Mouse (Mus musculus) midbrain, embryonic 11.5 days (tissue): ENCODE measurements around the gene Cys1. TPM values are rescaled to one million over a fixed set of nuclear protein-coding genes. Genes with fewer than 3 reads are reported as not detected.

ENCODE experiments used
- ATAC-seq: fragments of 200-750 bp; cut with Nextera tagmentation; 2 replicates; pipeline ENCODE4 v1.8.0; 2017; ENCODE audit warnings: moderate TSS enrichment, moderate library complexity; ENCODE audit not compliant: low FRiP score
- DNase-seq: peaks from one replicate; pipeline ENCODE4 v3.0.0; 2015; ENCODE audit warnings: low spot score; ENCODE audit errors: missing footprints
- H3K27ac ChIP-seq: fragments of 300-500 bp; sonication (generic); 2 replicates; pipeline ENCODE4 v1.5.1; 2014; ENCODE audit warnings: low read depth, low read length
- H3K27me3 ChIP-seq: fragments of 300-500 bp; sonication (generic); 2 replicates; pipeline ENCODE4 v1.6.1; 2014; ENCODE audit warnings: mild to moderate bottlenecking, low read length, moderate library complexity, mixed read lengths; ENCODE audit not compliant: control insufficient read depth, insufficient read depth
- H3K36me3 ChIP-seq: fragments of 300-500 bp; sonication (generic); 2 replicates; pipeline ENCODE4 v1.6.1; 2014; ENCODE audit warnings: mild to moderate bottlenecking, low read length, moderate library complexity, mixed read lengths; ENCODE audit not compliant: control insufficient read depth, insufficient read depth
- H3K4me1 ChIP-seq: fragments of 300-500 bp; sonication (generic); 2 replicates; pipeline ENCODE4 v1.6.1; 2014; ENCODE audit warnings: low read length; ENCODE audit not compliant: control insufficient read depth, insufficient read depth
- H3K4me2 ChIP-seq: fragments of 300-500 bp; sonication (generic); 2 replicates; pipeline ENCODE4 v1.6.1; 2014; ENCODE audit warnings: mild to moderate bottlenecking, moderate library complexity
- H3K4me3 ChIP-seq: fragments of 300-500 bp; sonication (generic); 2 replicates; pipeline ENCODE4 v1.5.1; 2014; ENCODE audit warnings: low read depth, low read length
- H3K9ac ChIP-seq: fragments of 300-500 bp; sonication (generic); 2 replicates; pipeline ENCODE4 v1.6.1; 2014; ENCODE audit warnings: low read length
- H3K9me3 ChIP-seq: fragments of 300-500 bp; sonication (generic); 2 replicates; pipeline ENCODE4 v1.6.1; 2016; ENCODE audit warnings: low read length; ENCODE audit not compliant: control insufficient read depth
- WGBS: fragments of 180-500 bp; shearing (Covaris S2); extraction: QIAGEN DNeasy Blood & Tissue Kit; methylation state at CpG from one replicate; pipeline ENCODE4 v1.1.7; 2014; 5-methylcytosine and 5-hydroxymethylcytosine counted together
- polyA plus RNA-seq: library from polyadenylated mRNA; unstranded; fragments of >200 nt; fragmentation: Nextera tagmentation; extraction: Ambion mirVana; gene quantifications from 2 replicates; pipeline ENCODE4 v1.2.1, GENCODE M21; 2014

Gene Cys1
- 0.57 and 1.7 TPM in 2 replicates for polyA plus RNA-seq

GRCm38 (mm10) chr12:24681286-24682023, at the start of gene Cys1:
Gene Cys1 (minus strand): TSS chr12:24681813.
- H3K4me3 ChIP-seq: peak within 1 kb of the TSS; percentile 53
- ATAC-seq (peak; percentile 40; the same call in 1 of the 2 replicates), DNase-seq (no peak)
- 2% methylated on average over 20 of the region's 20 CpGs for WGBS
- no peaks in the 10 kb centered on the region for H3K36me3 ChIP-seq
- no peak within 1 kb of the TSS for H3K27ac ChIP-seq
- peaks cover 19% of the 10 kb centered on the region for H3K27me3 ChIP-seq
- no peaks in the 10 kb centered on the region for H3K9me3 ChIP-seq
- peak within 1 kb of the TSS; percentile 77 for H3K9ac ChIP-seq
- H3K4me1 ChIP-seq: peaks cover 5% of the 10 kb centered on the region
- peak within 1 kb of the TSS; percentile 91 for H3K4me2 ChIP-seq

GRCm38 (mm10) chr12:24724369-24724768, 42.8 kb upstream of the Cys1 start:
- no peak overlapping the region for H3K27ac ChIP-seq
- no peaks in the 10 kb centered on the region for H3K36me3 ChIP-seq
- no peaks in the 10 kb centered on the region for H3K27me3 ChIP-seq
- no peak overlapping the region for H3K4me3 ChIP-seq
- 30% methylated on average over 2 of the region's 2 CpGs for WGBS
- no peaks in the 10 kb centered on the region; the same call in 1 of the 2 replicates for H3K9me3 ChIP-seq
- DNase-seq (no peak), ATAC-seq (peak; percentile 68)
- no peak overlapping the region for H3K4me2 ChIP-seq
- H3K9ac ChIP-seq: no peak overlapping the region
- 0 out of 2 replicates have a peak, but pooled peaks cover 2% of the 10 kb centered on the region for H3K4me1 ChIP-seq

- H3K27ac ChIP-seq: no peak overlapping the region
- no peak overlapping the region for H3K4me2 ChIP-seq
- no peak for DNase-seq
- no peak overlapping the region for H3K9ac ChIP-seq
- ATAC-seq: peak; percentile 14; the same call in 1 of the 2 replicates
- no peaks in the 10 kb centered on the region; the same call in 1 of the 2 replicates for H3K9me3 ChIP-seq
- 0 out of 2 replicates have a peak, but pooled peaks cover 2% of the 10 kb centered on the region for H3K4me1 ChIP-seq
- H3K4me3 ChIP-seq: no peak overlapping the region
- WGBS: 76% methylated on average over 4 of the region's 4 CpGs
- H3K36me3 ChIP-seq: no peaks in the 10 kb centered on the region
- H3K27me3 ChIP-seq: no peaks in the 10 kb centered on the region
Measured at GRCm38 (mm10) chr12:24723859-24724258, 42.2 kb upstream of the Cys1 start.

- 0 out of 2 replicates have a peak, but pooled peaks cover 2% of the 10 kb centered on the region for H3K4me1 ChIP-seq
- no peaks in the 10 kb centered on the region for H3K9me3 ChIP-seq
- DNase-seq (no peak), ATAC-seq (no peak)
- no peak overlapping the region for H3K9ac ChIP-seq
- no peaks in the 10 kb centered on the region for H3K27me3 ChIP-seq
- H3K4me2 ChIP-seq: no peak overlapping the region
- no peak overlapping the region for H3K27ac ChIP-seq
- no peak overlapping the region for H3K4me3 ChIP-seq
- 70% methylated on average over 2 of the region's 2 CpGs for WGBS
- H3K36me3 ChIP-seq: no peaks in the 10 kb centered on the region
Measured at GRCm38 (mm10) chr12:24723434-24723833, 41.8 kb upstream of the Cys1 start.

- no peak for DNase-seq
- no peaks in the 10 kb centered on the region for H3K9me3 ChIP-seq
- peak; percentile 66 for ATAC-seq
- H3K27me3 ChIP-seq: no peaks in the 10 kb centered on the region
- no peak overlapping the region for H3K4me3 ChIP-seq
- 54% methylated on average over 4 of the region's 4 CpGs for WGBS
- no peak overlapping the region for H3K4me2 ChIP-seq
- peaks cover 5% of the 10 kb centered on the region; the same call in 1 of the 2 replicates for H3K4me1 ChIP-seq
- no peak overlapping the region for H3K9ac ChIP-seq
- H3K27ac ChIP-seq: no peak overlapping the region
- peaks cover 6% of the 10 kb centered on the region; the same call in 1 of the 2 replicates for H3K36me3 ChIP-seq
Measured at GRCm38 (mm10) chr12:24716721-24717301, 35.2 kb upstream of the Cys1 start.

GRCm38 (mm10) chr12:24715268-24715896, 33.8 kb upstream of the Cys1 start:
- Histone ChIP-seq H3K4me3 (no peak overlapping the region), H3K27me3 (no peaks in the 10 kb centered on the region), H3K27ac (no peak overlapping the region), H3K4me2 (no peak overlapping the region), H3K9ac (no peak overlapping the region), H3K4me1 (peaks cover 12% of the 10 kb centered on the region), H3K36me3 (peaks cover 12% of the 10 kb centered on the region; the same call in 1 of the 2 replicates), H3K9me3 (no peaks in the 10 kb centered on the region)
- DNase-seq (no peak), ATAC-seq (no peak)
- WGBS: 77% methylated on average over 2 of the region's 2 CpGs

- 75% methylated on average over 5 of the region's 5 CpGs for WGBS
- H3K27ac ChIP-seq: no peak overlapping the region
- ATAC-seq: no peak
- H3K36me3 ChIP-seq: peaks cover 12% of the 10 kb centered on the region; the same call in 1 of the 2 replicates
- H3K4me3 ChIP-seq: no peak overlapping the region
- no peaks in the 10 kb centered on the region for H3K9me3 ChIP-seq
- no peak for DNase-seq
- no peak overlapping the region for H3K9ac ChIP-seq
- no peaks in the 10 kb centered on the region for H3K27me3 ChIP-seq
- no peak overlapping the region for H3K4me2 ChIP-seq
- H3K4me1 ChIP-seq: peaks cover 16% of the 10 kb centered on the region
Measured at GRCm38 (mm10) chr12:24714579-24715255, 33.1 kb upstream of the Cys1 start.

GRCm38 (mm10) chr12:24712396-24712795, 30.8 kb upstream of the Cys1 start:
- no peak for ATAC-seq
- Histone ChIP-seq H3K4me2 (no peak overlapping the region), H3K4me3 (no peak overlapping the region), H3K27me3 (no peaks in the 10 kb centered on the region), H3K27ac (no peak overlapping the region), H3K4me1 (peaks cover 21% of the 10 kb centered on the region), H3K9ac (0 out of 2 replicates have a peak overlapping the region, but pooled peaks have one; percentile 11), H3K36me3 (peaks cover 12% of the 10 kb centered on the region; the same call in 1 of the 2 replicates), H3K9me3 (no peaks in the 10 kb centered on the region)
- WGBS: 91% methylated on average over 8 of the region's 8 CpGs
- DNase-seq: no peak
